Mouse (Mus musculus) hindbrain, embryonic 13.5 days (tissue): ENCODE results near the gene Hps5. TPM values are rescaled to one million over a fixed set of nuclear protein-coding genes. Genes with fewer than 3 reads are reported as not detected.
"Not testable (repeated sequence)": the region's sequence is repeated elsewhere in the genome, so short reads cannot be mapped to it uniquely, and the experiment has no call there.

ENCODE experiments used
- ATAC-seq: fragments of 200-750 bp; cut with Nextera tagmentation; 2 replicates; pipeline ENCODE4 v1.8.0; 2017; ENCODE audit warnings: moderate TSS enrichment; ENCODE audit not compliant: low FRiP score
- H3K27ac ChIP-seq: fragments of 300-500 bp; sonication (generic); 2 replicates; pipeline ENCODE4 v1.5.1; 2015; ENCODE audit warnings: inconsistent platforms, mild to moderate bottlenecking, moderate library complexity
- H3K27me3 ChIP-seq: fragments of 300-500 bp; sonication (generic); 2 replicates; pipeline ENCODE4 v1.6.1; 2015; ENCODE audit warnings: mild to moderate bottlenecking, inconsistent platforms
- H3K36me3 ChIP-seq: fragments of 300-500 bp; sonication (generic); 2 replicates; pipeline ENCODE4 v1.6.1; 2015; ENCODE audit warnings: mild to moderate bottlenecking, inconsistent platforms
- H3K4me1 ChIP-seq: fragments of 300-500 bp; sonication (generic); replicated peaks from 2 replicates; pipeline ENCODE4 v1.6.1; 2015; ENCODE audit warnings: inconsistent platforms
- H3K4me2 ChIP-seq: fragments of 300-500 bp; sonication (generic); 2 replicates; pipeline ENCODE4 v1.6.1; 2015; ENCODE audit warnings: inconsistent platforms, mild to moderate bottlenecking, moderate library complexity
- H3K4me3 ChIP-seq: fragments of 300-500 bp; sonication (generic); 2 replicates; pipeline ENCODE4 v1.5.1; 2015; ENCODE audit warnings: mild to moderate bottlenecking, inconsistent platforms
- H3K9ac ChIP-seq: fragments of 300-500 bp; sonication (generic); 2 replicates; pipeline ENCODE4 v1.6.1; 2015; ENCODE audit warnings: mild to moderate bottlenecking, inconsistent platforms
- H3K9me3 ChIP-seq: fragments of 300-500 bp; sonication (generic); 2 replicates; pipeline ENCODE4 v1.6.1; 2016; ENCODE audit warnings: inconsistent platforms
- WGBS: fragments of 180-500 bp; shearing (Covaris S2); methylation state at CpG from one replicate; pipeline ENCODE4 v1.1.7; 2015; 5-methylcytosine and 5-hydroxymethylcytosine counted together
- polyA plus RNA-seq: library from polyadenylated mRNA; unstranded; fragments of >200 nt; fragmentation: Nextera tagmentation; extraction: Ambion mirVana; gene quantifications from 2 replicates; pipeline ENCODE4 v1.2.1, GENCODE M21; 2015

Hps5 gene
- polyA plus RNA-seq, 1 experiment from 2014 or later = 15.6 TPM

- WGBS = 79% methylated on average over 5 of the region's 5 CpGs
- H3K9me3 ChIP-seq = no peaks in the 10 kb centered on the region
- H3K27ac ChIP-seq = no peak overlapping the region
- no peaks in the 10 kb centered on the region for H3K36me3 ChIP-seq
- ATAC-seq = no peak
- peaks cover 29% of the 10 kb centered on the region for H3K4me1 ChIP-seq
- H3K4me2 ChIP-seq = no peak overlapping the region
- peaks cover 14% of the 10 kb centered on the region for H3K27me3 ChIP-seq
- no peak overlapping the region for H3K9ac ChIP-seq
- no peak overlapping the region for H3K4me3 ChIP-seq
These were observed 40.5 kb upstream of the Hps5 start for GRCm38 (mm10) chr7:46836357-46836756.

GRCm38 (mm10) chr7:46834994-46835610, 39.2 kb upstream of the Hps5 start:
- WGBS = 20% methylated on average over 11 of the region's 14 CpGs
- H3K4me1 ChIP-seq = peaks cover 29% of the 10 kb centered on the region
- no peak overlapping the region for H3K4me2 ChIP-seq
- 0 out of 2 replicates have a peak, but pooled peaks cover 3% of the 10 kb centered on the region for H3K27me3 ChIP-seq
- H3K4me3 ChIP-seq = no peak overlapping the region
- no peaks in the 10 kb centered on the region for H3K36me3 ChIP-seq
- H3K9ac ChIP-seq = 0 out of 2 replicates have a peak overlapping the region, but pooled peaks have one; percentile 49
- H3K9me3 ChIP-seq = no peaks in the 10 kb centered on the region
- no peak overlapping the region; the same call in 1 of the 2 replicates for H3K27ac ChIP-seq
- ATAC-seq = 0 out of 2 replicates have a peak, but pooled peaks have one; percentile 9

DNA sequence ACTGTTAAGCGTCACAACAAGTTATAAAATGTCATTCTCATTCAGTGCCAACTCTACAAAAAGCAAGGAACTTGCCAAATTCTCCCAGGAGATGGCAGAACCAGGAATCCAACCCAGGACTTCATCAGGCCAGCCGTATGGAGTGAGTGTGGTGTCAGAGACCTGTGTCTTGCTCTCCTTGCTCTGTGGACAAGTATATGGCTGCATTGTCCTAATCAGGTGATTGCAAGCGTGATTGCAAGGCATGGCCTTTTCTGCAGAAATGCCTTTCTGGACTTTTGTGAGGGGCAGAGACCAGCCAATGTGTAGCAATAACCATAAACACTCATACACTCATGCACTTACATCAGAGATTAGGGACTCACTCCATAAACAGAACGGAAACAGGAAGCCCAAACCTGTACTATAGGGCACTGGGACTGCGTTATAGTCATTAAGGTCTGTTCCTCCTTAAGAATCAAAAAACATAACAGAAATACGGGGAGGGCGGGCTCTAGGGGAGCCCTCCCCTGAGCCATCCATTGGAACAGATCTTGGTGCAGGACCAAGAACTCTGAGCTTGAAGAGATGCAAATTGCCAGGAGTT, 37.9 kb upstream of the Hps5 start:
- Histone ChIP-seq H3K27me3 (no peaks in the 10 kb centered on the region), H3K36me3 (no peaks in the 10 kb centered on the region), H3K9me3 (no peaks in the 10 kb centered on the region), H3K4me1 (peaks cover 21% of the 10 kb centered on the region), H3K4me3 (no peak overlapping the region), H3K27ac (no peak overlapping the region), H3K9ac (no peak overlapping the region), H3K4me2 (no peak overlapping the region)
- 89% methylated on average over 7 of the region's 7 CpGs for WGBS
- ATAC-seq = no peak

- Histone ChIP-seq H3K27ac (no peak overlapping the region), H3K9ac (no peak overlapping the region), H3K4me3 (no peak overlapping the region), H3K27me3 (no peaks in the 10 kb centered on the region), H3K4me2 (no peak overlapping the region), H3K9me3 (no peaks in the 10 kb centered on the region), H3K4me1 (peaks cover 16% of the 10 kb centered on the region), H3K36me3 (no peaks in the 10 kb centered on the region)
- ATAC-seq = no peak
- 76% methylated on average over 6 of the region's 6 CpGs for WGBS
These were observed 37.4 kb upstream of the Hps5 start for GRCm38 (mm10) chr7:46833266-46833665.

DNA sequence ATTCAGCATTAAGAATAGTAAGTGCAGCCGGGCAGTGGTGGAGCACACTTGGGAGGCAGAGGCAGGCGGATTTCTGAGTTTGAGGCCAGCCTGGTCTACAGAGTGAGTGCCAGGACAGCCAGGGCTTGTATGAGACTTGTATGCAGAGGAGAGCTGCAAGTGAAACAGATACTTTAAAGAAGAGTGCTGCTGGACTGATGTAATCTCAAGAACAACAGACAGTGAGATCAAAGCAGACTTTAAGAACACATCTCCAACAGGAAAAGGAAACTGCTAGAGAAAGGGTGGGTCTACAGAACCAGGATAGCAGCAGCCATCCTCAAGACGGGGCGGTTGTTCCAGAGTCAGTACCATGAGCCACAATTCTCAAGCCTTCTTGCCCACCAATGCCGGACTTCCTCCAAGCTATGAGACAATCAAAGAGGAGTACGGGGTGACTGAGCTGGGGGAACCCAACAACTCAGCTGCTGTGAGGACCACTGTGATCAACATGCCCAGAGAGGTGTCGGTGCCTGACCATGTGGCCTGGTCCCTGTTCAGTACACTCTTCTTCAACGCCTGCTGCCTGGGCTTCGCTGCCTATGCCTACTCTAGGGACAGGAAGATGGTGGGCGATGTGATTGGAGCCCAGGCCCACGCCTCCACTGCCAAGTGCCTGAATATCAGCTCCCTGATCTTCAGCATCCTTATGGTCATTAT, 36.4 kb upstream of the Hps5 start:
- H3K27me3 ChIP-seq, H3K4me1 ChIP-seq, H3K36me3 ChIP-seq, H3K4me2 ChIP-seq, H3K9ac ChIP-seq, H3K4me3 ChIP-seq, ATAC-seq, H3K9me3 ChIP-seq, H3K27ac ChIP-seq: not testable (repeated sequence)
- 95% methylated on average over 11 of the region's 11 CpGs for WGBS

- Histone ChIP-seq H3K9me3 (no peaks in the 10 kb centered on the region), H3K27me3 (no peaks in the 10 kb centered on the region), H3K4me1 (peaks cover 9% of the 10 kb centered on the region), H3K4me3 (no peak overlapping the region), H3K36me3 (no peaks in the 10 kb centered on the region), H3K27ac (no peak overlapping the region), H3K4me2 (no peak overlapping the region), H3K9ac (no peak overlapping the region)
- ATAC-seq = no peak
- 82% methylated on average over 8 of the region's 8 CpGs for WGBS
These were observed 35.8 kb upstream of the Hps5 start for GRCm38 (mm10) chr7:46831693-46832092.

GRCm38 (mm10) chr7:46830799-46831590, 35.1 kb upstream of the Hps5 start:
- 56% methylated on average over 13 of the region's 13 CpGs for WGBS
- ATAC-seq = no peak
- H3K4me3 ChIP-seq = no peak overlapping the region
- no peaks in the 10 kb centered on the region for H3K27me3 ChIP-seq
- H3K36me3 ChIP-seq = no peaks in the 10 kb centered on the region
- H3K9me3 ChIP-seq = no peaks in the 10 kb centered on the region
- no peak overlapping the region for H3K4me2 ChIP-seq
- H3K9ac ChIP-seq = no peak overlapping the region
- no peak overlapping the region for H3K27ac ChIP-seq
- peaks cover 9% of the 10 kb centered on the region for H3K4me1 ChIP-seq

- 89% methylated on average over 12 of the region's 12 CpGs for WGBS
- no peak for ATAC-seq
- Histone ChIP-seq H3K27me3 (no peaks in the 10 kb centered on the region), H3K4me3 (no peak overlapping the region), H3K9me3 (no peaks in the 10 kb centered on the region), H3K4me2 (no peak overlapping the region), H3K4me1 (peaks cover 1% of the 10 kb centered on the region), H3K36me3 (no peaks in the 10 kb centered on the region), H3K27ac (no peak overlapping the region), H3K9ac (no peak overlapping the region)
These were observed 34.0 kb upstream of the Hps5 start for GRCm38 (mm10) chr7:46829911-46830310.

GRCm38 (mm10) chr7:46827803-46828184, 31.9 kb upstream of the Hps5 start:
- Histone ChIP-seq H3K27me3 (no peaks in the 10 kb centered on the region), H3K4me1 (no peaks in the 10 kb centered on the region), H3K27ac (no peak overlapping the region), H3K9me3 (no peaks in the 10 kb centered on the region), H3K9ac (no peak overlapping the region), H3K4me3 (no peak overlapping the region), H3K4me2 (no peak overlapping the region), H3K36me3 (peaks cover 19% of the 10 kb centered on the region)
- WGBS = 93% methylated on average over 2 of the region's 2 CpGs
- no peak for ATAC-seq

DNA sequence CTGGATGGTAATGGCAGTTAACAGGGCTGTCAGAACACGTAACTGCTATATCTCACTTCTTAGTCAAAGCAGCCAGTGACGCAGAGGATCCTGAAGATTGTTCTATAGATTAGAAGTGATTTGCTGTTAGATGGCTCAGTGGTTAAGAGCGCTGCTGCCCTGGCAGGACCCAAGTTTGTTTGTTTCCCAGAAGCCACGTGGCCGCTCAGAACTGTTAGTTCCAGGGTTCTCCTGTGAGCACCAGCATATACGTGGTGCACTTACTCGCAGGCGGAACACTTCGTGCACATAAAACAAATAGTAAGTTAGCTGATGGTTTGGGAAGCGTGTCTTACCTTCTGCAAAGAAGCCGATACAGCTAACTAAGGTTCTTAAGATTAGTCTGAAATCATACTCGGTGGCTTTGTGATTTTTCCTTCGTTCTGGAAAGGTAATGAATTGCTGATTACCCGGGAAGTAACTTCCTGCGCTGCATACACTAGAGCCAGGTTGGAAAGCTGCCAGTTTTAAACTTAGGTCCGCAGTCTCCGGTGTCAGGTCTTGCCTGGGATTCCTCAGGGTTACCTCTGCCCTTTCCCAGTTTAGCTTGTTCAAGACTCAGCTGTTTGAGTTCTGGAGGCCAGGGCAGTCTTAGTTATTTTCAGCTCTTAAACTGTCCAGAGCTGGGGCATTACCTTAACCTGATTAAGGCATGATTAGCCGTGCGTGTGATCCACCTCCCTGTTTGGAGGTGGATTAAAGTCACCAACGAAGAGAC, 31.4 kb upstream of the Hps5 start:
- H3K9ac ChIP-seq = no peak overlapping the region
- no peak overlapping the region for H3K4me2 ChIP-seq
- WGBS = 84% methylated on average over 20 of the region's 20 CpGs
- H3K27ac ChIP-seq = 0 out of 2 replicates have a peak overlapping the region, but pooled peaks have one; percentile 8
- no peaks in the 10 kb centered on the region for H3K27me3 ChIP-seq
- H3K4me1 ChIP-seq = no peaks in the 10 kb centered on the region
- no peaks in the 10 kb centered on the region for H3K9me3 ChIP-seq
- no peak overlapping the region for H3K4me3 ChIP-seq
- ATAC-seq = no peak
- peaks cover 24% of the 10 kb centered on the region for H3K36me3 ChIP-seq

- not testable (repeated sequence) for H3K27ac ChIP-seq, H3K4me3 ChIP-seq, H3K4me2 ChIP-seq, H3K9me3 ChIP-seq, H3K27me3 ChIP-seq, H3K9ac ChIP-seq, H3K4me1 ChIP-seq, ATAC-seq
- peaks cover 77% of the 10 kb centered on the region for H3K36me3 ChIP-seq
- WGBS = 92% methylated on average over 15 of the region's 15 CpGs
These were observed 25.2 kb upstream of the Hps5 start for GRCm38 (mm10) chr7:46820876-46821632.
